Comparison of ENCODE assay signal across 21 mouse cellular contexts in the genomic region with DNA sequence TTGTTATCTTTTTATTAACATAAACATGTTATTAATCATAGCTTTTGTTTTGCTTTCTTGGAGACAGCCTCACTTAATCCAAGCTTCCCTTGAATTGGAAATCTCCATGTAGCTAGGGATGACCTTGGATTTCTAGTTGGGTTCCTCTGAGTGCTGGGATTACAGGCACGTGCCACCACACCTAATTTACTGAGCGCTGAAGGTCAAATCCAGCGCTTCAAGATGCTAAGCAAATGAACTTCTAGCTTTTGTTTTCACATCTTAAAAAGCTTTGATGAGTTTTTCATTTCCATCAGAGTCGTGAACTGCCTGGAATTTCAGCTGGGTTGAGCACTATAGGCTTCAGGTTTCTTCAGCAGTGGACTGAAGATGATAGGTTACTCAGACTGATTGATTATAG. TPM values are rescaled to one million over a fixed set of nuclear protein-coding genes. Genes with fewer than 3 reads are reported as not detected.
DNase-seq lines count a peak whose midpoint lies in the region; ATAC-seq lines count a peak whose summit lies in the region.
"Had no signal": no experiment of that assay in that cellular context is flagged by ENCODE, and none has a peak within 500 bp of the region (broad histone marks: within the 10 kb centered on the region; RNA-seq: fewer than 3 reads in every experiment).

No protein-coding gene starts in this region.

- no peak for ATAC-seq in hindbrain, embryonic 12.5 days (ENCODE audit: low FRiP score)
- ATAC-seq: activated CD4-positive, CD25-positive, alpha-beta regulatory T cell, adult 4 months; forebrain, embryonic 13.5 days; forebrain, embryonic 15.5 days; forebrain, postnatal 0 days; Patski had no signal

- no peak overlapping the region for H3K27ac ChIP-seq in hindbrain, embryonic 12.5 days
- H3K27ac ChIP-seq: embryonic facial prominence, embryonic 10.5 days; embryonic facial prominence, embryonic 12.5 days; forebrain, embryonic 13.5 days; forebrain, embryonic 15.5 days had no signal

- no peaks in the 10 kb centered on the region for H3K4me1 ChIP-seq in hindbrain, embryonic 12.5 days
- H3K4me1 ChIP-seq: embryonic facial prominence, embryonic 10.5 days; embryonic facial prominence, embryonic 12.5 days; forebrain, embryonic 13.5 days; forebrain, embryonic 15.5 days had no signal

- no peak overlapping the region for H3K4me3 ChIP-seq in hindbrain, embryonic 12.5 days
- H3K4me3 ChIP-seq: embryonic facial prominence, embryonic 10.5 days; embryonic facial prominence, embryonic 12.5 days; forebrain, embryonic 13.5 days; forebrain, embryonic 15.5 days had no signal

- DNase-seq in ovary, adult 18-20 months (ENCODE audit: low spot score): peak; percentile 8
- no peak for DNase-seq in ovary, postnatal 14 days (ENCODE audit: low spot score)
- peak; percentile 54 for DNase-seq in R1 (ENCODE audit: low read depth, low spot score)
- no peak for DNase-seq in gastrocnemius, postnatal 25 days
- DNase-seq: adrenal gland, adult 8-10 months; adrenal gland, postnatal 14 days; adrenal gland, postnatal 36 days; cerebellum, adult 11-12 months; cerebellum, adult 2 months; cerebellum, adult 9-10 months; cerebellum, postnatal 10 days; cerebellum, postnatal 25 days; forebrain, postnatal 0 days had no signal

- no peaks in the 10 kb centered on the region for H3K27me3 ChIP-seq in hindbrain, embryonic 12.5 days
- H3K27me3 ChIP-seq: embryonic facial prominence, embryonic 12.5 days; forebrain, embryonic 13.5 days; forebrain, embryonic 15.5 days; Patski had no signal

- 88% methylated on average over 4 of the region's 4 CpGs for WGBS in hindbrain, embryonic 12.5 days

- no peak overlapping the region for H3K9ac ChIP-seq in hindbrain, embryonic 12.5 days
- H3K9ac ChIP-seq: embryonic facial prominence, embryonic 12.5 days; forebrain, embryonic 13.5 days; forebrain, embryonic 15.5 days; forebrain, postnatal 0 days had no signal

- no peaks in the 10 kb centered on the region for H3K9me3 ChIP-seq in hindbrain, embryonic 12.5 days (replicated peaks)
- H3K9me3 ChIP-seq: embryonic facial prominence, embryonic 10.5 days; embryonic facial prominence, embryonic 12.5 days; forebrain, embryonic 13.5 days; forebrain, embryonic 15.5 days; G1E had no signal

- H3K4me2 ChIP-seq in hindbrain, embryonic 12.5 days (replicated peaks): no peak overlapping the region
- H3K4me2 ChIP-seq: embryonic facial prominence, embryonic 12.5 days; forebrain, embryonic 13.5 days; forebrain, embryonic 15.5 days had no signal

- H3K36me3 ChIP-seq in hindbrain, embryonic 12.5 days: peaks cover 8% of the 10 kb centered on the region; the same call in 1 of the 2 replicates
- H3K36me3 ChIP-seq: forebrain, embryonic 15.5 days had no signal

RNA-seq across cellular contexts. Expression of a gene that starts 40.0 kb away (rescaled TPM):
- polyA plus RNA-seq in hindbrain, embryonic 12.5 days (2016; fragmentation: Nextera tagmentation; extraction: Ambion mirVana): 1.5 and 1.7 TPM in 2 replicates
- under 1 TPM; 0.94 to 1.00 TPM for total RNA-seq in gastrocnemius, postnatal 25 days (2021)
- polyA plus RNA-seq: activated CD4-positive, CD25-positive, alpha-beta regulatory T cell, adult 4 months had no signal

Comparison
In these comparisons a context has a peak if more than half of its experiments do, and no peak if none do; other contexts are left out.
1. DNase-seq: peak in ovary, adult 18-20 months (single experiment) and R1 (single experiment); none in ovary, postnatal 14 days (single experiment) and gastrocnemius, postnatal 25 days (single experiment).